ENCODE assay signal across 8 mouse cellular contexts in genomic region chr2:117121984-117122605, GRCm38 (mm10). TPM values are rescaled to one million over a fixed set of nuclear protein-coding genes. Genes with fewer than 3 reads are reported as not detected.
DNase-seq lines count a peak whose midpoint lies in the region; ATAC-seq lines count a peak whose summit lies in the region.

No protein-coding gene starts in this region.

- H3K27me3 ChIP-seq in kidney, embryonic 15.5 days, result no peaks in the 10 kb centered on the region
- H3K27me3 ChIP-seq in forebrain, embryonic 16.5 days (replicated peaks; ENCODE audit: control insufficient read depth, insufficient read depth, low read length), result no peaks in the 10 kb centered on the region
- peaks cover 9% of the 10 kb centered on the region for H3K27me3 ChIP-seq in midbrain, embryonic 10.5 days (ENCODE audit: low read depth, poor library complexity, severe bottlenecking)

- peak overlapping the region; percentile 95 for H3K4me3 ChIP-seq in kidney, embryonic 15.5 days (replicated peaks)
- peak overlapping the region; percentile 84 for H3K4me3 ChIP-seq in forebrain, embryonic 16.5 days (replicated peaks; ENCODE audit: low read length)
- H3K4me3 ChIP-seq in midbrain, embryonic 10.5 days, result peak overlapping the region; percentile 96

- DNase-seq in kidney, postnatal 14 days, result no peak
- peak; percentile 10 for DNase-seq in R1 (ENCODE audit: low read depth, low spot score)
- DNase-seq in midbrain, embryonic 10.5 days (ENCODE audit: low spot score), result no peak
- DNase-seq in right cerebral cortex, adult 18-20 months, result no peak
- no peak for DNase-seq in ovary, adult 18-20 months (ENCODE audit: low spot score)

- H3K27ac ChIP-seq in kidney, embryonic 15.5 days, result peak overlapping the region; percentile 99
- peak overlapping the region; percentile 98 for H3K27ac ChIP-seq in forebrain, embryonic 16.5 days (ENCODE audit: low read length)
- peak overlapping the region; percentile 99 for H3K27ac ChIP-seq in midbrain, embryonic 10.5 days (replicated peaks)

- H3K9me3 ChIP-seq in kidney, embryonic 15.5 days (replicated peaks), result no peaks in the 10 kb centered on the region
- no peaks in the 10 kb centered on the region for H3K9me3 ChIP-seq in forebrain, embryonic 16.5 days (ENCODE audit: control insufficient read depth, low read length)
- H3K9me3 ChIP-seq in midbrain, embryonic 10.5 days (replicated peaks), result no peaks in the 10 kb centered on the region

- H3K4me1 ChIP-seq in kidney, embryonic 15.5 days, result peaks cover 22% of the 10 kb centered on the region
- H3K4me1 ChIP-seq in forebrain, embryonic 16.5 days (replicated peaks; ENCODE audit: control insufficient read depth, insufficient read depth, low read length), result peaks cover 15% of the 10 kb centered on the region
- peaks cover 37% of the 10 kb centered on the region for H3K4me1 ChIP-seq in midbrain, embryonic 10.5 days

- WGBS in kidney, embryonic 15.5 days, result under 1% methylated on average over 19 of the region's 19 CpGs
- under 1% methylated on average over 19 of the region's 19 CpGs for WGBS in forebrain, embryonic 16.5 days
- WGBS in midbrain, embryonic 10.5 days, result under 1% methylated on average over 19 of the region's 19 CpGs

- H3K36me3 ChIP-seq in kidney, embryonic 15.5 days, result no peaks in the 10 kb centered on the region
- H3K36me3 ChIP-seq in forebrain, embryonic 16.5 days (ENCODE audit: control insufficient read depth, insufficient read depth), result no peaks in the 10 kb centered on the region
- peaks cover 1% of the 10 kb centered on the region; the same call in 1 of the 2 replicates for H3K36me3 ChIP-seq in midbrain, embryonic 10.5 days

- peak overlapping the region; percentile 70 for H3K4me2 ChIP-seq in kidney, embryonic 15.5 days
- peak overlapping the region; percentile 78 for H3K4me2 ChIP-seq in forebrain, embryonic 16.5 days (ENCODE audit: low read length)

- H3K9ac ChIP-seq in kidney, embryonic 15.5 days, result peak overlapping the region; percentile 97
- peak overlapping the region; percentile 90 for H3K9ac ChIP-seq in forebrain, embryonic 16.5 days (replicated peaks; ENCODE audit: low read depth, low read length)

- ATAC-seq in kidney, embryonic 15.5 days (replicated peaks; ENCODE audit: low FRiP score), result no peak
- ATAC-seq in forebrain, embryonic 16.5 days, result no peak
- no peak for ATAC-seq in erythroid progenitor cell, adult 5-6 weeks (replicated peaks; ENCODE audit: low FRiP score, poor library complexity, severe bottlenecking)

RNA-seq across cellular contexts. Expression of gene Spred1, which starts 0.9 kb away (rescaled TPM):
- 12.1 and 15.0 TPM in 2 replicates for polyA plus RNA-seq in kidney, embryonic 15.5 days (2015; fragmentation: Nextera tagmentation; extraction: Ambion mirVana)
- polyA plus RNA-seq in forebrain, embryonic 16.5 days (2015; fragmentation: Nextera tagmentation; extraction: Ambion mirVana), result 8.2 and 11.4 TPM in 2 replicates
- polyA plus RNA-seq in midbrain, embryonic 10.5 days (2016; fragmentation: Nextera tagmentation; extraction: Ambion mirVana), result 7.2 and 8.5 TPM in 2 replicates
- 0.72 and 7.5 TPM in 2 replicates for total RNA-seq in erythroid progenitor cell, adult 5-6 weeks (2015; ENCODE audit: low replicate concordance)
- total RNA-seq in erythroid progenitor cell, adult 5-6 weeks (2017; ENCODE audit: low replicate concordance), result 4.2 and 7.2 TPM in 2 replicates
